Mouse (Mus musculus): ENCODE measurements around the gene Slc25a17. TPM values are rescaled to one million over a fixed set of nuclear protein-coding genes. Genes with fewer than 3 reads are reported as not detected.

Slc25a17 gene
- polyA plus RNA-seq, 1 experiment = 13.7 TPM

- no peaks in the 10 kb centered on the region for H3K4me1 ChIP-seq (ENCODE audit: control insufficient read depth, insufficient read depth, low read length)
- WGBS = 47% methylated on average over 13 of the region's 13 CpGs
- H3K27ac ChIP-seq (ENCODE audit: control insufficient read depth, insufficient read depth, low read depth, low read length, poor library complexity) = no peak overlapping the region
- H3K4me3 ChIP-seq (replicated peaks; ENCODE audit: control insufficient read depth, low read depth, low read length) = no peak overlapping the region
- TF ChIP-seq POLR2A (IDR thresholded peaks at IDR 0.05; ENCODE audit: borderline replicate concordance, control insufficient read depth, low read depth, low read length) = no peak
These were observed 88.1 kb downstream of the Slc25a17 start for GRCm38 (mm10) chr15:81272305-81273053.

Other genes with a start within 250 kb of the Slc25a17 start
- 19.4 and 53.7 TPM in 2 replicates for gene Mrtfa, start 170.1 kb downstream of the Slc25a17 start, polyA plus RNA-seq (2011; ENCODE audit: insufficient read depth, insufficient read length, low replicate concordance, missing spikeins)
- gene Mchr1, start 125.3 kb downstream of the Slc25a17 start, polyA plus RNA-seq (2011; ENCODE audit: insufficient read depth, insufficient read length, low replicate concordance, missing spikeins) = not detected in 2 replicates
- gene St13, start 39.3 kb upstream of the Slc25a17 start, polyA plus RNA-seq (2011; ENCODE audit: insufficient read depth, insufficient read length, low replicate concordance, missing spikeins) = 60.5 and 119 TPM in 2 replicates
- gene Xpnpep3, start 39.3 kb upstream of the Slc25a17 start, polyA plus RNA-seq (2011; ENCODE audit: insufficient read depth, insufficient read length, low replicate concordance, missing spikeins) = 5.4 and 5.9 TPM in 2 replicates
- gene Dnajb7, start 47.5 kb upstream of the Slc25a17 start, polyA plus RNA-seq (2011; ENCODE audit: insufficient read depth, insufficient read length, low replicate concordance, missing spikeins) = not detected in 2 replicates
- 106 and 185 TPM in 2 replicates for gene Rbx1, start 105.5 kb upstream of the Slc25a17 start, polyA plus RNA-seq (2011; ENCODE audit: insufficient read depth, insufficient read length, low replicate concordance, missing spikeins)
- 22.3 and 55.4 TPM in 2 replicates for gene Ep300, start 224.5 kb upstream of the Slc25a17 start, polyA plus RNA-seq (2011; ENCODE audit: insufficient read depth, insufficient read length, low replicate concordance, missing spikeins)